Mouse (Mus musculus): ENCODE measurements at regions not wholly inside any gene's neighbourhood (a gene's known extent, or its start where the extent isn't known, plus 50 kb on each side); places are given as distances from the start of the nearest gene placed in this dataset.

DNA sequence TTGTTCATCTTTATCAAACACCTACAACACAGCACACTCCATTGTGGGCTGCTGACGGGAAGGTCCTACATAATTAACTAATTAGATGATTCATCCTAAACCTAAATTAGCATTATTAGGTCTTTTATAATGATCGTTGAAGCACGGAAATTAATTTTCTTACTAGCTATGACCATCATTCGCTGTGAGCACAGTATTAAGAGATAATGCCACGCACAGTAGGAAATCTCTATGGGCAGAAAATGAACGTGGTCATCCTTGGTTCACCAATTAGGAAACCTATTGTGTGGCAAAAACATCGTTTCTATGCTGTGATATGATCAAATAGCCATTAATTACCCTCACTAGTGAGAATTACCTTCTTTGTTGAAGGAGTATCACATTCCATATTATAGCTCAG, 56.4 kb upstream of the Mbip start:
- Histone ChIP-seq H3K27ac (ENCODE audit: insufficient read depth, low read depth, low read length) (no peak overlapping the region), H3K27me3 (replicated peaks; ENCODE audit: control insufficient read depth, insufficient read depth, low read length) (no peaks in the 10 kb centered on the region), H3K4me3 (ENCODE audit: insufficient read depth, low read depth, low read length) (no peak overlapping the region), H3K36me3 (ENCODE audit: control insufficient read depth, insufficient read depth, low read length) (no peaks in the 10 kb centered on the region), H3K4me1 (ENCODE audit: control insufficient read depth, insufficient read depth, low read length) (no peaks in the 10 kb centered on the region)
- no peak for DNase-seq
- TF ChIP-seq CTCF (conservative IDR thresholded peaks at IDR 0.05; ENCODE audit: insufficient read depth, insufficient read length, low read depth, low read length) (no peak), POLR2A (IDR thresholded peaks at IDR 0.05; ENCODE audit: low read depth, low read length) (no peak)
- 79% methylated on average over 7 of the region's 7 CpGs for WGBS

Data from kidney, adult 2 months (tissue).